Mouse (Mus musculus) ES-E14 (cell line): ENCODE measurements around the gene Itih5. TPM values are rescaled to one million over a fixed set of nuclear protein-coding genes. Genes with fewer than 3 reads are reported as not detected.

Experiments used
- DNase-seq: peaks from one replicate; pipeline ENCODE4 v3.0.0-alpha.2; 2013; ENCODE audit warnings: low read depth, low spot score
- H3K27ac ChIP-seq: 2 replicates; pipeline ENCODE4 v1.5.1; 2012; ENCODE audit warnings: low read depth, mild to moderate bottlenecking, low read length, moderate library complexity, mixed read lengths; ENCODE audit not compliant: poor library complexity, insufficient read depth, severe bottlenecking
- H3K36me3 ChIP-seq: 2 replicates; pipeline ENCODE4 v1.6.1; 2012; ENCODE audit warnings: mild to moderate bottlenecking, low read length, moderate library complexity, mixed read lengths; ENCODE audit not compliant: control insufficient read depth, poor library complexity, insufficient read depth, severe bottlenecking
- H3K4me1 ChIP-seq, 2 experiments: fragments of 150-350 bp in 1 of 2; sonication (generic) in 1 of 2; 2 replicates each; pipeline ENCODE4 v1.6.1; 2012; ENCODE audit warnings: low read length in 2 of 2, mild to moderate bottlenecking in 1 of 2, mixed read lengths in 1 of 2; ENCODE audit not compliant: control insufficient read depth in 2 of 2, insufficient read depth in 2 of 2, poor library complexity in 1 of 2
- H3K4me3 ChIP-seq, 2 experiments: fragments of 150-350 bp in 1 of 2; sonication (generic) in 1 of 2; 2 replicates each; pipeline ENCODE4 v1.5.1; 2012; ENCODE audit warnings: low read length in 2 of 2, low read depth in 1 of 2, mild to moderate bottlenecking in 1 of 2, mixed read lengths in 1 of 2; ENCODE audit not compliant: insufficient read depth in 1 of 2, poor library complexity in 1 of 2, severe bottlenecking in 1 of 2
- H3K9ac ChIP-seq: 2 replicates; pipeline ENCODE4 v1.6.1; 2012; ENCODE audit warnings: low read depth, mild to moderate bottlenecking, low read length, mixed read lengths; ENCODE audit not compliant: poor library complexity, insufficient read depth, severe bottlenecking
- H3K9me3 ChIP-seq: fragments of 150-350 bp; sonication (generic); 2 replicates; pipeline ENCODE4 v1.6.1; 2012; ENCODE audit warnings: low read depth, mild to moderate bottlenecking, low read length; ENCODE audit not compliant: control insufficient read depth, insufficient read depth
- CHD2 ChIP-seq: IDR thresholded peaks from 2 replicates; pipeline ENCODE4 v1.6.1; 2014; ENCODE audit warnings: mild to moderate bottlenecking, low read depth, low read length, inconsistent platforms
- HCFC1 ChIP-seq: IDR thresholded peaks from 2 replicates; pipeline ENCODE4 v1.6.1; 2012; ENCODE audit warnings: low read length, inconsistent platforms, borderline replicate concordance; ENCODE audit not compliant: insufficient read depth
- MAFK ChIP-seq: IDR thresholded peaks from 2 replicates; pipeline ENCODE4 v1.6.1; 2014; ENCODE audit warnings: mild to moderate bottlenecking, low read depth, low read length, inconsistent platforms; ENCODE audit not compliant: insufficient read depth
- ZC3H11A ChIP-seq: IDR thresholded peaks from 2 replicates; pipeline ENCODE4 v1.6.1; 2012; ENCODE audit warnings: low read depth, mild to moderate bottlenecking, inconsistent platforms, low read length, borderline replicate concordance
- ZNF384 ChIP-seq: IDR thresholded peaks from 2 replicates; pipeline ENCODE4 v1.6.1; 2012; ENCODE audit warnings: low read depth, low read length, inconsistent platforms
- in situ Hi-C, 2 experiments: fragments of 600-800 bp; cut with MboI; formaldehyde crosslinking; loops; one replicate each; pipeline ENCODE4 v1.15.1; 2025; ENCODE audit warnings: low sequenced_read_pairs in 2 of 2, inconsistent platforms in 1 of 2; ENCODE audit not compliant: unreplicated experiment in 2 of 2
- total RNA-seq: library from RNA; depleted of rRNA; stranded (reverse); fragments of 300-350 nt; gene quantifications from 2 replicates; pipeline ENCODE4 v1.2.3, GENCODE M21; 2012

Itih5 gene
- total RNA-seq, 1 experiment: 0.76 TPM

DNA sequence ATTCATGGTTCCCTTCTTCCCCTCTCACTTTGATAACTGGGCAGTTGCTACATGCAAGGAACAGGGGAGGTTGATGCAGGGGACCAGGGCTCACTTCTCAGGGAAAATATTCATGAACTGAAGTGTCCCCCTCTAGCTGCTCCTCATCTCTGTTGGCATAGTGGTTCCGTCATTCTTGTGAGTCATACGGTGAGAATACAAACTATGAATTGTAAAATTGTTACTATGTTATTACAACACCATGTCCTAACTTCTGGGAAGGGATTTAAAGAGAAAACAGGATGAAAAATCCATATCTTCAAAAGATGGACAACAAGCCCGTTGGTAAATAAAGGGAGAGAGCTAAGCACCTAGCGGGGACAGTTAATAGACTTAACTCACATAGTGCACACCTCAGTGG is 22.1 kb upstream of the Itih5 start, which contains the start of gene Itih2:
Gene Itih2, minus strand, starts transcription at position 101 of the 400 bp plus-strand sequence.
- no peaks in the 10 kb centered on the region for H3K4me1 ChIP-seq

DNA sequence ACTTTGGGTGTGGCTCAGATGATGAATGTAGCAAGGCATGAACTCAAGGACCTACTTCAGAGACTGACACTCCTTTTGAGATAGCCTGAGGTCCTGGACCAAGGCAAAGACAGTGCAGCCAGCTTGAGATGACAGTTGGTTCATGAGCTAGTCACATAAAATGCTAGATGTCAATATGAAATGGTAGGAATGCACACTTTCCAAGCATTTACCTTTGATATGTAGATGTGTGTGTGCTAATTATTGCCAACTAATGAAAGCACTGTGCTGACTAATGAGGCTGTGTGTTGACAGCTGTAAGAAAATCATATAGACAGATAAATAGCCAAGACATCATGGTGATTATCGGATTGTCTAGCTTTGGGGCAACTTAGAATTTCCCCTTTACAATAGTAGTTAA is 21.2 kb upstream of the Itih5 start:
- TF ChIP-seq ZC3H11A (no peak), MAFK (no peak), CHD2 (no peak), ZNF384 (no peak), HCFC1 (no peak)
- Histone ChIP-seq H3K36me3 (no peaks in the 10 kb centered on the region), H3K4me3 (no peak overlapping the region), H3K9ac (no peak overlapping the region), H3K9me3 (no peaks in the 10 kb centered on the region), H3K4me1 (no peaks in the 10 kb centered on the region), H3K27ac (no peak overlapping the region)
- no peak for DNase-seq
- in situ Hi-C loops: no loop called here

More for the DNA sequence above, 22.1 kb upstream of the Itih5 start, which contains the start of gene Itih2:
- Histone ChIP-seq H3K36me3 (no peaks in the 10 kb centered on the region), H3K4me3 (no peak within 1 kb of the TSS), H3K9me3 (no peaks in the 10 kb centered on the region), H3K9ac (no peak within 1 kb of the TSS), H3K27ac (no peak within 1 kb of the TSS)
- in situ Hi-C loops: no loop called here
- no peak for DNase-seq
- TF ChIP-seq ZNF384 (no peak), MAFK (no peak), HCFC1 (no peak), CHD2 (no peak), ZC3H11A (no peak)

DNA sequence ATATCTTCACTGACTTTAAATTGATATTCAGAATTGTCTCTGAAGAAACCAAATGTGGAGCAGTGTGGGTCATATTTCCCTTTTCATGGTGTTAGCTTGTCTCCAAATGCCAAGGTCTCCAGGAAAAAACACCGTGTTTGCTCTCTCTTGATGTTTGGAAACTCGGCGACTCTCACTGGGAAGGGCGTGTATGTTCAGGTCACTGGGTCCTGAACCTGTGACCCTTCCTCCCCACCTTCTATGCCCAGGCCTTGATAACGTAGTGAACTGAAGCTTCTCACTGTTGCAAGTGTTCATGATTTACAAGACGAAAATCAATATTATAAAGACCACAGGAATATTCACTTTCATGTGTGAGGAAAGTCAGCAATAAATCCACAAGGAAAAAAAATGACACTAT is 19.4 kb upstream of the Itih5 start:
- Histone ChIP-seq H3K4me1 (no peaks in the 10 kb centered on the region), H3K27ac (no peak overlapping the region), H3K4me3 (no peak overlapping the region), H3K36me3 (no peaks in the 10 kb centered on the region), H3K9ac (no peak overlapping the region), H3K9me3 (no peaks in the 10 kb centered on the region)
- TF ChIP-seq CHD2 (no peak), ZC3H11A (no peak), ZNF384 (no peak), MAFK (no peak), HCFC1 (no peak)
- no peak for DNase-seq
- in situ Hi-C loops: no loop called here

DNA sequence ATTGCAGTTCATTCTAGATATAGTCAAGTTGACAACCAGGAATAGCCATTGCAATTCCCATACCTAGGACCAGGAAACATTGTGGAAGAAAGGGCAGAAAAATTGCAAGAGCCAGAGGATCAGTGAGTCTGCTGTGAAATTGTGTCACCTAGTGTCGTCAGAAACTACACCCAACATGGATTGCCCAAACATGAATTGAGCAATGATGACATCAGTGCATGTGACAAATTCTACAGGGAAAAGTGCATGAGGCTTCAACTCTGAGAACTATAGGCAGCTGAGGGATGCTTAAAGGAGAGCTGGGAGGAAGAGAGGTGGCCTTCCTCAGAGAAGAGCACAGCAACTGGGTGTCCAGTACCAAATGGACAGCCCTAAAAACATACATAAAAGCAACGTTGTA is 16.1 kb upstream of the Itih5 start:
- Histone ChIP-seq H3K9ac (no peak overlapping the region), H3K36me3 (no peaks in the 10 kb centered on the region), H3K4me1 (no peaks in the 10 kb centered on the region), H3K27ac (no peak overlapping the region), H3K4me3 (no peak overlapping the region), H3K9me3 (no peaks in the 10 kb centered on the region)
- TF ChIP-seq CHD2 (no peak), MAFK (no peak), HCFC1 (no peak), ZNF384 (no peak), ZC3H11A (no peak)
- no peak for DNase-seq
- in situ Hi-C loops: no loop called here

DNA sequence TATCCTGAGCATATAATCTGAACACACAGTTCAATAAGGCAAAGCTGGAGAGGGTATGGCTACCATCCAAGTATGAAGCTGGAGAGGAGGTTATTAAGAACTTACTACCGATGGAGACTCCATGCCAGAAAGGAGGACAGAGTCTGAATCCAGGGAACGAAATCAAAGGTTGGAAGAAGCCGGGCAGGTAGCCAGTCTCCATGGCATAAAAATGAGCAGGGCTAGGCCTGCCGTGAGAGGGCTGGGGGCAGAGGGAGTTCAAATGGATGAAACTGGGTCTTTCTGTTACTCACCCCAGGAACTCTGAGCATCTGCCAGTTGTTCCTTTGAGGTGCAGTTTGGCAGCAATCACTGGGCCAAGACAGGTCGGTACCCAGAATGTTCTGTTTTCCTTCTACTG is 12.9 kb upstream of the Itih5 start:
- Histone ChIP-seq H3K4me3 (no peak overlapping the region), H3K9me3 (no peaks in the 10 kb centered on the region), H3K27ac (no peak overlapping the region), H3K36me3 (no peaks in the 10 kb centered on the region), H3K4me1 (no peaks in the 10 kb centered on the region), H3K9ac (no peak overlapping the region)
- no peak for DNase-seq
- in situ Hi-C loops: no loop called here
- no peak for TF ChIP-seq ZC3H11A
- no peak for TF ChIP-seq CHD2
- TF ChIP-seq HCFC1: no peak
- TF ChIP-seq ZNF384: no peak
- no peak for TF ChIP-seq MAFK
